Comparison of ENCODE assay signal across 16 mouse cellular contexts in genomic region chr7:56549226-56549625, GRCm38 (mm10).
DNase-seq lines count a peak whose midpoint lies in the region; ATAC-seq lines count a peak whose summit lies in the region.
"Had no signal": no experiment of that assay in that cellular context is flagged by ENCODE, and none has a peak within 500 bp of the region (broad histone marks: within the 10 kb centered on the region; RNA-seq: fewer than 3 reads in every experiment).

No protein-coding gene starts in this region.

- 0 out of 2 replicates have a peak, but pooled peaks have one; percentile 50 for ATAC-seq in embryonic facial prominence, embryonic 14.5 days (ENCODE audit: low read depth)
- no peak for ATAC-seq in hindbrain, embryonic 16.5 days
- ATAC-seq: intestine, embryonic 16.5 days had no signal

- H3K9me3 ChIP-seq in embryonic facial prominence, embryonic 14.5 days (ENCODE audit: control insufficient read depth, low read length), result no peaks in the 10 kb centered on the region
- no peaks in the 10 kb centered on the region for H3K9me3 ChIP-seq in embryonic facial prominence, embryonic 10.5 days
- H3K9me3 ChIP-seq in hindbrain, embryonic 16.5 days (ENCODE audit: control insufficient read depth, low read length), result no peaks in the 10 kb centered on the region

- H3K4me2 ChIP-seq in embryonic facial prominence, embryonic 14.5 days (ENCODE audit: low read depth, low read length), result no peak overlapping the region
- H3K4me2 ChIP-seq in hindbrain, embryonic 16.5 days (ENCODE audit: low read length), result no peak overlapping the region

- DNase-seq in embryonic facial prominence, embryonic 14.5 days (ENCODE audit: low spot score), result peak; percentile 60
- no peak for DNase-seq in embryonic facial prominence, embryonic 10.5 days (ENCODE audit: low spot score)
- peak; percentile 4 for DNase-seq in lung, postnatal 36 days
- no peak for DNase-seq in lung, postnatal 14 days
- peak; percentile 6 for DNase-seq in adrenal gland, postnatal 25 days
- peak; percentile 75 for DNase-seq in gonadal fat pad, adult 2 months (ENCODE audit: low read depth)
- DNase-seq in layer of hippocampus, adult 18-20 months (ENCODE audit: low spot score in 2 of 2), result no peak
- DNase-seq: cerebellum, postnatal 36 days; heart, postnatal 4 days; kidney, postnatal 25 days; right cerebral cortex, adult 18-20 months; thymus, postnatal 25 days had no signal

- 41% methylated on average over 4 of the region's 4 CpGs for WGBS in embryonic facial prominence, embryonic 14.5 days
- WGBS in embryonic facial prominence, embryonic 10.5 days, result 67% methylated on average over 4 of the region's 4 CpGs
- WGBS in hindbrain, embryonic 16.5 days, result 74% methylated on average over 4 of the region's 4 CpGs

- H3K27me3 ChIP-seq in embryonic facial prominence, embryonic 14.5 days (replicated peaks; ENCODE audit: control insufficient read depth, insufficient read depth, low read length), result no peaks in the 10 kb centered on the region
- H3K27me3 ChIP-seq in embryonic facial prominence, embryonic 10.5 days (replicated peaks; ENCODE audit: low read depth, poor library complexity, severe bottlenecking), result no peaks in the 10 kb centered on the region
- H3K27me3 ChIP-seq in hindbrain, embryonic 16.5 days (replicated peaks; ENCODE audit: control insufficient read depth, insufficient read depth, low read length), result no peaks in the 10 kb centered on the region
- H3K27me3 ChIP-seq: megakaryocyte, embryonic 14.5 days had no signal

- no peak overlapping the region for H3K9ac ChIP-seq in embryonic facial prominence, embryonic 14.5 days (ENCODE audit: low read depth, low read length)
- H3K9ac ChIP-seq in hindbrain, embryonic 16.5 days (ENCODE audit: low read depth, low read length), result no peak overlapping the region

- H3K4me1 ChIP-seq in embryonic facial prominence, embryonic 14.5 days (ENCODE audit: control insufficient read depth, insufficient read depth, low read length), result no peaks in the 10 kb centered on the region
- H3K4me1 ChIP-seq in embryonic facial prominence, embryonic 10.5 days, result peaks cover 10% of the 10 kb centered on the region; the same call in 1 of the 2 replicates
- no peaks in the 10 kb centered on the region for H3K4me1 ChIP-seq in hindbrain, embryonic 16.5 days (ENCODE audit: control insufficient read depth, insufficient read depth, low read depth, low read length)
- H3K4me1 ChIP-seq: megakaryocyte, embryonic 14.5 days had no signal

- no peak overlapping the region for H3K4me3 ChIP-seq in embryonic facial prominence, embryonic 14.5 days (ENCODE audit: low read depth, low read length)
- H3K4me3 ChIP-seq in embryonic facial prominence, embryonic 10.5 days, result no peak overlapping the region
- no peak overlapping the region for H3K4me3 ChIP-seq in hindbrain, embryonic 16.5 days (ENCODE audit: low read length)
- H3K4me3 ChIP-seq: erythroblast, embryonic 14.5 days; megakaryocyte, embryonic 14.5 days had no signal

- no peaks in the 10 kb centered on the region for H3K36me3 ChIP-seq in embryonic facial prominence, embryonic 14.5 days (ENCODE audit: control insufficient read depth, insufficient read depth, low read length)
- H3K36me3 ChIP-seq in embryonic facial prominence, embryonic 10.5 days (replicated peaks), result no peaks in the 10 kb centered on the region
- H3K36me3 ChIP-seq in hindbrain, embryonic 16.5 days (ENCODE audit: control insufficient read depth, insufficient read depth, low read length), result no peaks in the 10 kb centered on the region

- no peak overlapping the region for H3K27ac ChIP-seq in embryonic facial prominence, embryonic 14.5 days (replicated peaks; ENCODE audit: low read depth, low read length)
- H3K27ac ChIP-seq in embryonic facial prominence, embryonic 10.5 days (replicated peaks), result no peak overlapping the region
- H3K27ac ChIP-seq in hindbrain, embryonic 16.5 days (ENCODE audit: low read depth, low read length), result no peak overlapping the region

Comparison
In these comparisons a context has a peak if more than half of its experiments do, and no peak if none do; other contexts are left out.
1. DNase-seq: peak in embryonic facial prominence, embryonic 14.5 days (single experiment), lung, postnatal 36 days (single experiment), adrenal gland, postnatal 25 days (single experiment) and gonadal fat pad, adult 2 months (single experiment); none in embryonic facial prominence, embryonic 10.5 days (single experiment), lung, postnatal 14 days (single experiment) and layer of hippocampus, adult 18-20 months (0 of 2).